Mouse (Mus musculus): ENCODE measurements around the gene Ap4m1.

GRCm38 (mm10) chr5:138155443-138155976 lies 16.3 kb upstream of the Ap4m1 start, which contains the start of gene Zfp113:
- TF ChIP-seq POLR2A (IDR thresholded peaks at IDR 0.05; ENCODE audit: insufficient read depth, low read depth, low read length) (0 out of 2 replicates have a peak, but pooled peaks have one; percentile 40), CTCF (IDR thresholded peaks at IDR 0.05; ENCODE audit: insufficient read depth, low read depth, low read length) (peak; percentile 58; the same call in 1 of the 2 replicates)

Measured in olfactory bulb, adult 2 months (tissue).